Mouse (Mus musculus) layer of hippocampus, adult 18-20 months (tissue): ENCODE results near the gene Parp3. TPM values are rescaled to one million over a fixed set of nuclear protein-coding genes. Genes with fewer than 3 reads are reported as not detected.

Source experiments
- DNase-seq, 2 experiments: peaks; one replicate each; pipeline ENCODE4 v3.0.0; 2022; ENCODE audit warnings: low spot score in 2 of 2
- total RNA-seq, 2 experiments: library from RNA; stranded (reverse); gene quantifications; 2 replicates each; pipeline ENCODE4 v1.2.3; 2021

Gene Parp3
- total RNA-seq, 2 experiments from 2014 or later = 3.8 to 5.0 TPM

DNA sequence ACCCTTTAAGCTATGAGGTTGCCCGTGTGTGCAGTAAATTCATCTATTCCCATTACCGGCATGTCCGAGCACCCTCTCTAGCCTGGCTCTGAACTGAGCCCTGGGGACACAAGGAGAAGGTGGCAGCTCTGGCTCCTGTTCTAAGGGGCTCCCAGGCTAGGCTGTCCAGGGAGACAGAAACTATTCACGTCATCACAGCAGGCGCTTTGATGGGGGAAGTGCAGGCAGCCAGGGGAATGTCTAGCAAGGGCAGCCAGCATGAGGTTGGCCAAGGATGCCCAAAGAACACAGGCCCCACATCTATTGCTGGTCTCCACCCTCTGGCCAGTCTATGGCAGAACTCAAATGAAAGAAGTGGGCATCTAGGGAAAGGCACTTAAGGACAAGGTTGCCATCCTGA is 18.8 kb downstream of the Parp3 start:
- DNase-seq = no peak

DNA sequence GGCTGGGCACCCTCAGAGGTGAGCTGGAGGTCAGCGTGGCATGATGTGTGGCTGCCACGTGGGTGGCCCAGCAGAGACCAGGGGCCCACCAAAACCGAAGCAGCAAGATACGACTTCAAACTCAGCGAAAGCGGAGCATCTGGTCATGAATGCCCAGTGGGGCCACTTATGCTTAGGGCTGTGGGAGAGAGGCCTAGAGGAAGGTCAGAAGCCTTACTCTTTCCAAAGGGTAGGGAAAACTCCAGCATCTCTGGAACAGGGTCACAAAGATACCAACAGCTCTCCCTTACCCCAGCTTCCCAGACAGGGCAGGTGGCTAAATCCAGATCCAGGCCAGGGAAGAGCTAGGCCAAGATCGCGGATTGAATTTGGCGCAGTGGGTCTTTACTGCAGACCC is 19.6 kb downstream of the Parp3 start:
- DNase-seq = no peak

DNA sequence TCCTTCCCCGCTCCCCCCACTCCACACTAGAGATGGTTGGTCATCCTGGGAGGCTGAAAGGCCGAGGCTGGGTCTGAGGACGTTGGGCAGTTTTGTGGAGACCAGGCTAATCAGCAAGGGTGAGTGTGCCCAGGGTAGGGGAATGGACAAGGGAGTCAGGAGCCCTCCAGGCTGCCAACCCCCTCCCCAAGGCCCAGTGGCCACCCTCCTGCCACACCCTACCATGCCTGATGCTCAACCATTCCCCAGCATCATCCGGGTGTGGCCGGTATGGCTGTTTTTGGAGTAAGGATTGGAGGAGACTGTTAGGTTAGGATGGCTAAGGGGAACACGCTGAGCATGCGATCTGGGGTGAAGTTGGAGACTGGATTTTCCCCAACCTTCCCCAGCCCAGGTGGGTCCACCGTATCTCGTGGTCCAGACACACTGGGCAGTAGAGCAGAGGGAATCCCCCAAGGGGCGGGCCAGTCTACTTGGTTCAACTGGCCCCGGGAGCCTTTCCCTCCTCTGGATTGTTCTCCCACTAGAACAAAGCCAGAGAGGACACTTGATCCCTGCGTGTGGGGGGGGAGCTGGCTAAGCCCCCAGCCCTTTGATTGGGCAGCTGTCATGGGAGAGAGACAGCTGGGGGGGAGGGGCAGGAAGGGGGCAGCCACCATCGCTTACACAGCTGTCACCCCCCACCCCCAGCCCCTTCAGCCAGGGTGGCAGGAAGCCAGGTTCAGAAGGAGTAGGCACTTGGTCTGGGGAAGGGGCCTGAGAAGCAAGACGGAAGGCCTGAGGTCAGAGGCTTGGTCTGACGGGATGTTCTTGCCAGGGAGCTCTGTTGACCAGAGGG is 20.2 kb downstream of the Parp3 start:
- no peak for DNase-seq

DNA sequence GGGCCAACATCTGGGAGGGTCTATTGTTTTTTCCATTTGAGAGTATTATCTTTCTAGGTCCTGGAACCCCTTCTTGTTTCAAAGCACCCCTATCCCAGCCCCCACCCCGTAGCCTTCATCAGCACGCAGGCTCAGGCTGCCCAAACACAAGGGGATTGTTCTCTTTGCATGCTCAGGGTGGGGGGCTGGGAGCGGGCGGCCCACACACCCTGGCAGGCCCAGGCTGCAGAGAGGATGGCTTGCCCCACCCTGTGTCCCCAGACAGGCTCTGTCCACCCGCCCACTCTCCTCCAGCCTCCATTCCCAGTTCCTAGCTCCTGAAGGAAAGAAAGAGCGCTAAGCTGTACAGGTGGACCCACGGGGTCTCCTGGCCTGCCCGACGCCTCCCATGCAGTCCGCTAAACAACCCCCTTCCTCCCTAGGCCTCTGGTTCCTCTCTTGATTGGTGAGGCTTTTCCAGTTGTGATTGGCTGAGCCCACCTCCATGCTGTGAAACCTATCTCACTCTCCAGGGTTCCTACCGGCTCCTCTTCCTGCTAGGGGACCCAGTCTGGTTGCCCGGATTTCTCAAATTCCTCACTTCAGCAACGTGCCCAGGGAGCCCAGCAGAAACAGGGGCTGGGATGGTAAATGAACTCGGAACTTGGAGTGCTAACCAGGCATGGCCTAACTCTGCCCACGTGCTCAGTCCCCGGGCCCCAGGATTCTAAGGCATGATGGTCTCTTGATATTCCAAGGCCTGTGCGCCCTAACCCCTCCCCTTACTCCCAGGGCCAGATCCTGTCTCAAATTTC is 21.7 kb downstream of the Parp3 start:
- DNase-seq = peak in 1 of 2 experiments; percentile 54

DNA sequence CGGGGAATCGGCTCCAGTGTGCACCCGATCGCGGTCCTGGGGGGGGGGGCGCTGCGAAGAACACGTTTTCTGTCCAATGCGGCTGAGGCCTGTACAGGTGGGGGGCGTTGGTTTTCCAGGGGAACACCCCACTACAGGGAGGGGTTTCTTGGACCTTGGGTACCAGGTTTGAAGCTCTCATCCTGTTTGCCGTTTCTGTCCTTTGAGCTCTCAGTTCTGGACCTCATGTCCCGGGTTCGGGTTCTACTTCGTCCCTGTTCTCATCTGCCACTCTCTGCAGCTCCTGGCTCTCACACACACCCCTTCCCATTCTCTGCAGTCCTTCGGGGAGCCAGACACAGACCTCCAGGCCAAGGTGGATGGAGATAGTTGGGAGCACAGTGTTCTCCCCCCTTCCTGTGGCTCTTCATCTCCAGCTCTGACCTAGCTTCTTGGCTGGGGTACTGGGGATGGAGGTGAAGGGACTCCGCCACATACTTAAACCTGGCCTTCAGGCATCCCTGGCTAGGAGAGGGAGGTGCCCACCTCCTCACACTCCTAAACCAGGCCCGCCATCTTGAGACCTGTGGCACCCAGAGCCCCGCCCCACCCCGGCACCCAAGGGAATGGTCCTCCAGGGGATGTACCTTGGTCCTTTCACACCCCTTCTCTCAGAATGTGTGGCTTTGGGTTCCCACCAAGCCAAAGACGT is 22.5 kb downstream of the Parp3 start:
- DNase-seq = no peak

DNA sequence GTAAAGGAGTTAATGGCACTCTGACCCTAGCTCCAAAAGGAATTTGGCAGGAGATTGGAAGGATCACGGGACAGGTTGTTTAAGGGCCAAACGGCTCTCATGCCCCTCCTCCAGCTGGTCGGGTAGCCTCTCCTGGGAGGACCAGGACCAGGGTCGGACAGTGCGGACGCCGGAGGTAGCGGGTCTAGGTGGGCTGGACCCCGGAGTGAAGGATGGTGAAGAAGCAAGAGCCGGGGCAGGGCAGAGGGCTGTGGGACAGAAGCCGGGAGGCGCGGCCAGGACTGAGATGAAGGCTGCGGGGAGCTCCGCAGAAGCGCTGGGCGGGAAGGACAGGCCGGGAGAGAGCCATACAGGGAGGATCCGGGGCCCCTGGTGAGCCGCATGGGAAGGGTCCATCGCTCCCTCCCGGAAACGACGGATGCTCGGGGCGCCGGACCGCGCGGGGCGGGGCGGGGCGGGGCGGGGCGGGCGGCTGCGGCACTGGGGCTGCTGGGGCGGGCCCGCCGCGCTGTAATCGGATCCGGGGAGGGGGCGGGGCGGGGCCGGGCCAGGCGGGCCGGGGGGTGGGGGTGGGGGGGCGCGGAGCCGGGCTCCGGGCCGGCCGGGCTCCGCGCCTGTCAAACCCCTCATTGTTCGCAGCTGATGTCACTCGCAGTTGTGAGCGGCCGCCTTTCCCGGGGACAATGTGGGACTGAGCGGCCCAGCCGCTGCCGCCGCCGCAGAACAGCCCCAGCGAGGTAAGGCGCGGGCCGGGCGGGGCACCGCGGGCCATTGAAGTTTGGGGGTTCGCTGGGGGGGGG is 23.3 kb downstream of the Parp3 start, which contains the start of gene Pcbp4:
Pcbp4 (plus strand) TSS at position 21 of the 800 bp plus-strand sequence.
- DNase-seq = peak in 1 of 2 experiments; percentile 66

DNA sequence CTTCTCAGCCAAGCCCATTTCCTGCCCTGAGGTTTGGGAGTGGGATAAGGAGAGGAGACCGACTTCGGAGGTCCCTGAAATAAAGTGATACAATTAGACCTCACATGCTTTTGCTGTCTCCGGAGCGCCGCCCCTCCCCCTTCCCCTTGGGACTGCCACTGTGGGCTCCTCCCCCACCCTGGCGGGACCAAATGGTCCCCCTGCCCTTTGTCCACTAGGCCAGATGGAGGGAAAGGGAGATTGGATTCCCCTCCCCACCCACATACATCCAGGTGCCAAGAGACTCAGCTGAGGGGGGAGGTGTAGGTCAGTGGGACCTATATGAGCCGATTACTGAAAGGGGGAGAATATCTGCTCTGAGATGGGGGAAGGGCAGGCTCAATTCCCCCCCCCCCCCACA is 23.9 kb downstream of the Parp3 start:
- DNase-seq = peak in 1 of 2 experiments; percentile 51

DNA sequence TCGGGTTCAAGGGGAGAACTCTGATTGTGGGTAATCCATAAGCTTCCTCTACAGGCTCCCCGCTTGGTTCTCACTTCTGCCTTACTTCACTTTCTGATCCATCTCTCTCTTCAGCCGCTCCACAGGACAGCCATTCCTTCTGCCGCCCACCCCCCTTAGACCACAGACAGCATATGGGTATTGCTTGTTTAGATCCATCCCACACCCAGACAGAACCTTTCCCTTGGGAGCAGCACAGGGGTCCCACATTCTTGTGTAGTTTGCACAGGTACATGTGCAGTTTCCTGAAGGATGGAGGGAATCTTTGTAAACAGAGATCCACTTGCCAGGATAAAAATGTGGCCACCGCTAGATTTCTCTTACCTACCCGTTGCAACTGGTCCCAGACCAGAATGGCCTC is 24.4 kb downstream of the Parp3 start:
- DNase-seq = no peak

DNA sequence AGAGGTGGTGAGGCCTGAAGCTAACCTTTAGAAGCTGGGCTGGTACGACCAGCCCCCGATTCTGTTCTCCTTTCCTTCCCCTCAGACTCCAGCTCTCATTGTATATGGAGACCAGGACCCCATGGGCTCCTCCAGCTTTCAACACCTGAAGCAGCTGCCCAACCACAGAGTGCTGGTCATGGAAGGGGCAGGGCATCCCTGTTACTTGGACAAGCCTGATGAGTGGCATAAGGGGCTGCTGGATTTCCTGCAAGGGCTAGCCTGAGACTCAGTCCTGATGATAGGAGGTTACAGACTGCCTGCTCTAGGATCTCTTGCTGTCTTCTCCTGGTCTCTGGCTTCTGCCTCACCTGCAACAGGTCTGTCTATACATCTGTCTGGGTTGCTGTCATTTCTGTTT is 24.9 kb downstream of the Parp3 start:
- no peak for DNase-seq

DNA sequence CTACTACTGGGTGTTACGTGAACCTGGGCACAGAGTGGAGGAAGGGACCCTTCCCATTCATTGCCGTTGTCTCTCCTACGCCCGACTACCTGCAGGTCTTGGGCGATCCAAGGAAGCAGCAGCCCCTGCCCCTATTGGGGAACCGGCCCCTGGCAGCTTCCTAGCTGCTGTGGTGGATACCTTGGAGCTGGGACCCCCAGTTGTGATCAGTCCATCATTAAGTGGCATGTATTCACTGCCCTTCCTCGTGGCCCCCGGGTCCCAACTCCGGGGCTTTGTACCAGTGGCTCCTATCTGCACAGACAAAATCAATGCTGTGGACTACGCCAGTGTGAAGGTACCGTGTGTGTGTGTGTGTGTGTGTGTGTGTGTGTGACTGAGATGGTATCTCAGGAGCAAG is 25.5 kb downstream of the Parp3 start:
- DNase-seq = no peak

DNA sequence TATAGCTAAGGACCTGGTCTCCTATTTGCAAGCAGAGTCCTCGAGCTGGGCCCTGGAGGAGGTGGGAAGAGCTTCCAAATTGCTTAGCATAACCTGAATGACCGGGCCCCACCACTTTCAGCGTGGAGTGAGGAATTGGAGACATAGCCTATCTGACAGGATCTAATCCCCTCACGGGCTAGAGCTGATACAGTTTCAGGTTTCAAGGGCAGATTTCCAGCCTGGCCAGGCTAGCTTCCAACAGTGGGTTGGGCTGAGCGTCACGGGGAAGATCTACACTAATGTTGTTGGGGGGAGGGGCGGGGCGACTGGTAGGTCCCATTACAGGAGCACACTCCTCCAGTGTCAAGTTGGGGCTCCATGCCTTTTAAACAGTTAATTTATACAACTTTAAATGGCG is 26.1 kb downstream of the Parp3 start:
- no peak for DNase-seq

DNA sequence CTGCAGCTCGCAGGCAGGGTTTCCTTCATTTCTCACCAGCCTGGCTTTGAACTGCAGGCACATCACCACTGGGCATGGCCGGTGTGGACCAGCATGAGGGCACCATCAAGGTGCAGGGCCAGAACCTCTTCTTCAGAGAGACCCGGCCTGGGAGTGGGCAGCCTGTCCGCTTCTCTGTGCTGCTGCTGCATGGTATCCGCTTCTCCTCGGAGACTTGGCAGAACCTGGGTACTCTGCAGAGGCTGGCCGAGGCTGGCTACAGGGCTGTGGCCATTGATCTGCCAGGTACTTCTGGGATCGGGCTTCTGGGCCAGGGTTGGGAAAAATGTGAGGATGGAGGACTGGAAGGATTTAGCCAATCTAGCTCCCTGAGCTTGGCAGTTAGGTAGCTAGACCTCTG is 26.8 kb downstream of the Parp3 start:
- no peak for DNase-seq

DNA sequence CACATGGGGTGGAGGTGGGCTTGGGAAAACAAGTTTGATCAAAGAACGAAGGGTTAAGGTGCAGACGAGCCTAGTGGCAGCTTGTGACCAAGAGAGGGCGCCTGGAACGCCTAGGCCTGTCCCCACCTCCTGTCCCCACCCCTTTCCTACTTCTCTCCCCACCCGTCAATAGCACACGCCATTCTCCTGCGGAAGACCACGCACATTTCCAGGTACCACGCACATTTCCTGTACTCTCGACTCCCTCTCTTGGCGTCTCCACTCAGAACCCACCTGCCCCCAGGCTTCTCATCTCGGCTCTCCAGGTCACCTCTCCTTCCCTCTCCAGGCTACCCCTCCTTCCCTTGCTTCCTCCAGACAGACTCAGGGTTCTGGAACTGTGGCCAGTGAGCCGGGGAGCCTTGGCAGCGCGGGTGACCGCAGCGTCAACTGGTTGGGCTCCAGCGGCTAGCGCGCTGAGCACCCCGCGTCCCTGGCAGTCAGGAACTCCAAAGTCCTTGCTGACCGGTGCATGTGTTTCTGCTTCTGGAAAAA is 28.2 kb downstream of the Parp3 start:
- peak in 1 of 2 experiments; percentile 83 for DNase-seq

DNA sequence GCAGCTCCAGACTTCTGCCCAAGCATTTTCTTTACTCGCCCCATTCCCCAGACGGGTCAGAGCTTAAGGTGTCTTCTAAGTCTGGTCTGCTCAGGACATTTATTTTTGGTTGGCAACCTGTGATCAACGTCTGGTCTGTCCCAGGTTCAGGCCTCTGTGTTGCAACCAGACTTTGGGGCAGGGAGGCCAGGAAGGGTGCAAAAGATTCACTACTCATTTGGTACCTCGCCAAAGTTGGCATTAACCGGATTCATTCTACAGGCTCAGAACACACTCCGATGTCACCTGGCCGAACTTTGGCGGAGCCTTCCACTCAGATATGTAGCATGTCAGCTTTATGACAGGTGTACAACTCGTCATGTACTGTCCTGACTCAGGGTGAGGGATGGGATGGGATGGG is 28.8 kb downstream of the Parp3 start:
- no peak for DNase-seq

DNA sequence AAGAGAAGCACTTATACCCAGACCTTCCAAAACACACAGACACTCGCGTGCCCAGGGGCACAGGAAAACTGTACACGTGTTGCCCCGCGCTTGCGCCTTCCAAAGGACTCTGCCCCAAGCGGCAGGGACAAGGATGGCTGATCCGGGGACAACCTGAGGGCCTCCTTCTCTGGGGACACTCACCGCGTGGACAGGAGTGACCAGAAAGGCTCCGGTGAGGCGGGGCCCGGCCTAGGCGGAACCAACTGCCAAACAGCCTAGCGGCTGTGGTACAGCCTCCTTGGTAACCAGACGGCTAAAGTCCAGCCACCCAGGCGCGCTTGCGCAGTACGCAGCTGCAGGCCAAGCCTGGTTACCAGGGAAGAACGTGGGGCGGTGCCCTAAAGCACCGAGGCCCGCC is 29.4 kb downstream of the Parp3 start, which contains the start of the genes Abhd14b and Abhd14a:
Abhd14b (plus strand) TSS at position 112 of the 400 bp plus-strand sequence.
Abhd14a (minus strand) TSS at position 331 of the 400 bp plus-strand sequence.
- DNase-seq = peak; percentile 92 to 95

DNA sequence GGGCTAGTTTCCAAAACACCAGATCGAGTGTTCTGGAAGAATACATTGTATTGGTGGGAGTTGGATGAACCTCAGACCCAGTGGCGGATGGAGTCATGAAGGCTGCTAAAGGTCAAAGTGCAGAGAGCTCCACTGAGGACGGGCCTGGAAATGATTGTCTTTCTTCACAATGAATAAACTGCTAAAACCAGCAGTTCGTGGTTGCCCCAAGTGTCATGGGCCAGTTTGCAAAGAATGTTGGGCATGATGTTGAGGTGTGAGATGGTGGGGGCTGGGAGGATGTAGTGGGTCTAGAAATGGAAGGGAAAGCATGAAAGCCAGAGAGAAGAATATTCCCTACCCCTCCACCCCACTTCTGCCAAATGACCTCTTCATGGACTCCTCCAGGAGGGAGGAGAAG is 31.9 kb downstream of the Parp3 start:
- DNase-seq = no peak

DNA sequence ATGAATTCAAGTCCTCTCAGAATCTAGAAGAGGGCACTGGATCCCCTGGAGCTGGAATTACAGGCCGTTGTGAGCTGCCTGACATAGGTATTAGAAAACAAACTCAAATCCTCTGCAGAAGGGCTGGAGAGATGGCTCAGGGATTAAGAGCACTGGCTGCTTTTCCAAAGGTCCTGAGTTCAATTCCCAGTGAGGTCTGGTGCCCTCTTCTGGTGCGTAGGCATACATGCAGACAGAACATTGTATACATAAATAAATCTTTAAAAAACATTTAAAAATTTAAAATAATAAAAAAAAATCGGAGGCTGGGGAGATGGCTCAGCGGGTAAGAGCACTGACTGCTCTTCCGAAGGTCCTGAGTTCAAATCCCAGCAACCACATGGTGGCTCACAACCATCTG is 34.1 kb downstream of the Parp3 start:
- no peak for DNase-seq

DNA sequence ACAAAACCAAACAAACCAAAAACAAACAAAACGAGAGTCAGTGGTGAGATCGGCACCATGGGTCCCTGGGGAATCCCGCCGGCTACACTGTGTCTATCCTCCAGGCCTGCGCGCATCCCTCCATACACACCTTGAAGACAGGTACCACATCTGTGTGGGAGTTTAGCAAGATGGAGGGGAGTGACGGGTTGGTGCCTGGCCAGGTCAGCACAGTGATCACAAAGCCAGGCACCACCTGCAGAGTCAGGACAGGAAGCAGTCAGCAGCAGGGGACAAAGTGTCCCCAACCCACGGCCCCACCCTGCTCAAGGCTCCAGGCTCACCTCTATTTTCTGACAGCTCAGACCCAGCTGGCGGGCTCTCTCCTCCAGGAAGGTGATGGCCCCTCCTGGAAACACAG is 40.2 kb downstream of the Parp3 start:
- DNase-seq = no peak

DNA sequence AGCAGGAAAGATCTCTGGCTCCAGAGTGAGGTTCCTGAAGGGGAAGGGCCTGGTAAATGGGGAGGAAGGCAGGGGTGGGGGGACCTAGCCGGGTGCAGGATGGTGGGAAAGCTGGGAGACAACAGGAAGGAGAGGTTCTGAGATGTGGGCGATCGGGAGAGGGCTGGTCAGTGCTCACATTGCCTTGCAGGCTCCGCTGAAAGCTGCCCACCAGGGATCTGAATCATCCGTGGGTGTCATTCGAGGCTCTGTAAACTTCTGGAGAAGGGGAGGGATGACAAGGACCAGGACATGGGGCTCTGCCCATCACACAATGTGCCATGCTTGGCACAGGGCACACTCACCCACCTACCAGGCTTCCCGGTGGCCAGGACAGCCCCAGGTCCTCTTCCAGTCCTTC is 43.4 kb downstream of the Parp3 start:
- no peak for DNase-seq

DNA sequence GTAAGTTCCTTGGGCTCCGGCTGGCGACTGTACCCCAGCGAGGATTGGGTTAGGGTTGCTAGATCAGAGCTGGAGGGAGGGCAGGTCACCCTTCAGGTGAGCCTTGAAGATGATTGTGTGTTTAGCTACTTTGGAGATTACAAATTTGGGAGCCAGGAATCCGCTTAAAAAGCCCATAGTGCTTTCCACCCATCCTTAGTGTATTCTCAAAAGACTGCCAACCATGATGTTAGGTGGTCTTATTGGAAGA is 46.8 kb downstream of the Parp3 start:
- DNase-seq = no peak
